Mouse (Mus musculus): ENCODE measurements around the gene Foxn1.

Foxn1 gene

DNA sequence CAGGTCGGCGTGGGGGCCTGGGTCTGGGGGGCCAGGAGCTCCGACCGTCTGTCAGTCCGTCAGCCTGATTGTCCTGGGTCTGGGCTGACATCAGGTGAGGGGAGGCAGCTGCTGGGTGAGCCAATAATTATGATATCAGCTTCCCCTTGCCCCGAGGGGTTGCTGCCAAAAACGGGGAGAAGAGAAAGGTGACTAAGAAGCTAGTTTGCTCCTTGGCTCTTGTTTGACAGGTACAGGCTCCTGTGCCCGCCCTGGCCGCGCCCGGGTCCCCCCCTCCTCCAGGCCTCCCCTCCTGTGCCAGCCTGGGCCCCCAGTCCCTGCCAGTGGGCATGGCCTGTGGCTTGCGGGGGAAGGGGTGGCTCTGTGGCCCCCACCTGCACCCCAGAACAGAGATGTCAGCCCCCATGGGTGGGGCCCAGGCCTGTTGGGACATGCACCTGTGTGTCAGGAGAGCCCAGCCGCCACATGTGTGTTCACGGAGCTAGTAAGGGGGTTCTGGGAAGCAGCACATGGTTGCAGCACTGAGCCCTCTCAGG lies at the start of gene Foxn1:
Gene Foxn1 (minus strand): TSS at position 51 of the 536 bp plus-strand sequence.
- no peak for DNase-seq (ENCODE audit: low read depth, low spot score)

DNA sequence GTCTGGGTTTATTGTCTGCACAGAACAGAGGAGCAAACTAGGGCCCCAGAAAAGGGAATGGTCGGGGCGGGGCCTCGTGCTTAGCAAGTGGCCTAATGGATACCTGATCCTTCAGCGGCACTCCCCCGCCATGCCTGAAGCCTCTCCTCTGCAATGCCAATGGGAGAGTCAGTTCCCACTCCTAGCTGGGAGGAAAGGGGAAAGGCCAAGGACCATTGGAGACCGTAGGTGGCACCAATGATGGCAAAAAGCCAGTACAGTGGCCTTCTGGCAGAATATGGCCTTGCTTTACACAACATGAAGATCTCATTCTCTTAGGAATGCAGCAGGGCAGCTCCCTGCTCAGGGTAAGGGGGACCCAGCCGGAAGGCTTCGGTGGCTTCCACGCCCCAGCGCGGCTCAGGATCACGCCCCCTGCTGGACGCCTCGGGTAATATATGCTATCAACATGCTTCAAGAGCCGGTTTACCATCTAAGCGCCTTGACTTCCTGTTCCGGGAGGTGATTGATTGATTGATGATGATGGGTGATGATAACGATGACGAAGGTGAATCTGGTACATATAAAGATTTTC lies 49.5 kb upstream of the Foxn1 start:
- DNase-seq (ENCODE audit: low read depth, low spot score) = peak; percentile 85

DNA sequence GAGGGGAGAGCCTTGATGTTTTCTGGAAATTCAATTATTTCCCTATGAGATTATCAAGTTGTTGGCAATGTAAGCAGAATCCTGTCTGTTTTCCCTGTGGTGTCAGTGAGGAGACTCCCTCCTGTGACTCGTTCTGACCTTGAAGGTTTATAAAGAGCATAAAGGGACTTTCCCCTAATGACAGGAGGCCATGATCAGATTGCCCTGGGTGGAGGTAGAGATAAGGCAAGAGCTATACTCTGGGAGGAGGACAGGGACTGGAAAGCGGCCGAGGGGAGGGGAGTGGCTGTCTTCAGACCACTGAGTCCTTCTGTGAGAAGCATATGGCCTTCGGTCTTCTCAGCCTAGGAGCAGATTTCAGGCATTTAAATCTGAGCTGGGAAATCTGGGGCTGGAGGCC lies 47.7 kb upstream of the Foxn1 start:
- DNase-seq (ENCODE audit: low read depth, low spot score) = no peak

DNA sequence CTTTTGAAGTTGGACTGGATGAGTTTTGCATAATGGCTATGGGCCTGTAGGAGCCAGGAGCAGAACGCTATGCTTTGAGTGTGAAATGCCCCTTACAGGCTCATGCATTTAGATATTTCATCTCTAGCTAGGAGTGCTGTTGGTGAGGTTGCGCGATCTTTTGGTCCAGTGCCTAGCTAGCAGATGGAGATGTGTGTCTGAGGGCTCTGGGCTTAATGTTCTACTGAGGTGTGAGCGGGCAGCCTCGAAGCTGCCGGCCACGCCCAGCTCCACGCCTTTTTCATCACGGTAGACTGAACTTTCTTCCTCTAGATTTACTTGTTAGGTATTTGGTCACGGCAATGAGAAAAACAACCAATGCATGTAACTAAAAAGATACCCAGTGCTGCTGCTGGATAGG lies 44.8 kb upstream of the Foxn1 start:
- no peak for DNase-seq (ENCODE audit: low read depth, low spot score)

DNA sequence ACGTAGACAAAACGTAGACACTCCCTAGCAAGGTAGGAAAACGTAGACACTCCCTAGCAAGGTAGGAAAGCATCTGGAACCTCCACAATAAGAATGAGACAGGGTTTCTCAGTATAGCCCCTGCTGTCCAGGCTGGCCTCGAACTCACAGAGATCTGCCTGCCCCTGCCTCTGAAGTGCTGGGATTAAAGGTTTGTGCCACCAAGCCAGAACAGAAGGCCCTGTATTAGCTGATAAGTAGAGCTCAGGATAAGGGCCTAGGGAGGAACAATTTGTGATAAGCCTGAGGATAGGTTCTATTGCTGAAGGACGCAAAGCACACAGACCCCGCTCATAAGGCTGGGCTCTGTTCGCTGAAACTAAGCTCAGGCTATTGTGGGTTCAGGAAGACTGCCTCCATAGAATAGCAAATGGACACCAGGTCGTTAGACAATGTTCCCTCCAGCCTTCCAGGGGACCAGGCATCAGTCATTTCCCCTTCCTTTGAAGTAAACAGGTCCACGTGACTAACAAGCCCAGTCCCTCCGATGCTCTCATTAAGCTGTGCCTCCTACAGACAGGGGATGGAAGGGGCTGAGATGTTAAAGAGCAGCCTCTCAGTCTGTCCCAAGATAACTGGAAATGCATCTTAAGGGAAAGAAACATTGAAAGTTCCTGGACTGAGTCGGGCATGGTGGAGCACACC lies 44.0 kb upstream of the Foxn1 start:
- no peak for DNase-seq (ENCODE audit: low read depth, low spot score)

DNA sequence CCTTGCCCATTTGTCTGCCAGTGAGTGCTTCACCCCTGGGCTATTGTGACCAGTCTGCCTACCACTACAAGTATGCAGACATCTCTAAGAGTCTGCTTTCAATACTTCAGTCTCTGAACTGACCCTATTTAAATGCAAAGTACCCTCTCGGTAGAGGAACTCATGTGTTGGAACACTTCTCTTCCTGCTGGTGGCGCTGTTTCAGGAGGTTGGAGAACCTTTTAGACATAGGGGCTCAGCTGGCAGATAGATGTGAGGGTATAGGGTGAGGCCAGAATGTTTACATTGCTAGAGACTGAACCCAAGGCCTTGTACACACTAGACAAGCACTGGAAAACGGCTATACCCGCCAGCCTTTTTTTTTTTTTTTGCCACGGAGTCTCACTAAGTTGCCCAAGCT lies 42.0 kb upstream of the Foxn1 start:
- peak; percentile 47 for DNase-seq (ENCODE audit: low read depth, low spot score)

DNA sequence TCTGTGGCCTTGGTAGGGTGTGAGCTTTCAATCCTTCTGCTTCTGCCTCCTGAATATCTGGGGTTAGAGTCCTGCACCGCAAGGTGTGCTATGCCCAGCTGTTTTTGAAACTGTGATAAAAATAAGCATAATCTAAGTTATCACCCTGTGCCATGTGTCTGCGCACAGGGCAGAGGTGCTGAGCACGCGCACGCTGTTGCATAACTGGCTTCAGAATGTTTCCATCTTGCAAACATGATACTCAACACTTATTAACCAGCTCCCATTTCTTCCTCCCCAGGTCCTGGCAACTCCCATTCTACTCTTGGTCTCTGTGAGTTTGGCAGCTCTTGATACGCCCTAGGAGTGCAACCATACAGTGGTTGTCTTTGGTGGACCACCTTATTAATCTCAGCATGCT lies 41.3 kb upstream of the Foxn1 start:
- DNase-seq (ENCODE audit: low read depth, low spot score) = no peak

DNA sequence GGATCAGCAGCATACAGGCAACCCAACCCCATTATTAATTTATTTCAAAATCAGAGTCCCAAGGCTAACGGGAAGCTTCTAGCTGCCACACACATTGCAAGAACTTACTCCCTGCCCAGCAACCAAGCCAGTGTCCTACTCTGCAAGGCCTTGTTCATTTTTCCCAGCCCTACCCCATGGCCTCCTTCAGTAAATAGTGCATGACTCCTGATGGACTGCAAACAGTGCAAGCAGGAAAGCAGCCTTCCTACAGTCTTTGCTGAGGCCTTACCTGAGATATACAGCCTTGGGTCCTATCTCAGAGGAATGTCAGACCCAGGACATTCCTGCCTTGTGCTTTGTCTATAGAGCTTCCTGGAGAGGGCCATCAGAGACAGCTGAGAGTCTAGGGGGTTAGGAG lies 39.2 kb upstream of the Foxn1 start:
- DNase-seq (ENCODE audit: low read depth, low spot score) = no peak

DNA sequence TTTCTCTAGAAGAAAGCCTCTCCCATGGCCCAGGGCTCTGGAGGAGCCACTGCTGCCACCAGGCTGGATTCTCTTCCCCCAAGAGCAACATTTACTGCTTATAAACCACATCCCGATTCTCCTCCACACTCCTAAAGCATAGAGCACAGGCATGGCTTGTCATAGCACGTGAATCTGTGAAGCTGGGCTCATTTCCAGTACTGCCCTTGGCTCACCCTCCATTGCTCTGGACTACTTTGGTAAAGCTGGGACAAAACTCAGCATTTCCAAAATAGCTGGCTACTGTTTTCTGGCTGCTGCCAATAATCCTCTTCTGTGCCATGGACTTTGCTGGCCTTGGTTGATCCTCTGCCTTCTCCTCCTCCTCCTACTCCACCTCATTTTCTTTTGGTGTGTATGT lies 38.0 kb upstream of the Foxn1 start:
- no peak for DNase-seq (ENCODE audit: low read depth, low spot score)

DNA sequence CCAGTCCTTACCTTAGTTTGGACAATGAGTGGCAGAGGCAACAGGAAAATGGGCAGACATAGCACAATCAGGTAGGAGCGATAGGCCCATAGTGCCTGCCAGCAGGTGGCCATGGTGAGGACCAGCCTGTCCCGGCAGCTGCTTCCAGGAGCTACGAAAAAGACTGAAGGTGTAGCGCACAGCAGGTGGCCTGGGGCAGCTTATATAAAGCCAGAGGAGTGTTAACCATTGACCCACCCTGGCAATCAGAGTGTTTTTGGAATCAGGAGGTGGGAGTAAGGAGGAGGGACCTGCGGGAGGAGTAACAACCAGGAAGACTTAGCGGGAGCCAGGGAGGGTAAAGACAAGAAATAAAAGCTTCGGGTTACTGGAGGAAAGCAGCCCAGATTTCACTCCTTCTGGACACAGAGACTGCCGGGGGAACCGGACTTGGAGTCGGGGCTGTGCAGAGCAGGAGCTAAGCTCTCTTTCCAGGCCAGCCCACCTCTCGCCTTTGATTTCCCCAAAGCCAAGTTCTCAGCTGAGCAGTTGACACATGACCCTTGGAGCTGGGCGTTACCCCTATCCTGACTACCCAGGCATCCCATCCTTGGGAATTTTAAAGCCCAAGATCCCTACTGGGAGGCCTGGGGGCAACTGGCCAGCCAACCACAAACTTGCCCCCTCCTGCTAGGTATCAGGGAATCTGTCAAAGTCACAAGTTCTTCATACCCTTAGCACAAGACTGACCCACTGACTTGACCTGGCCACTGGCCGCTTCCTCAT lies 35.9 kb upstream of the Foxn1 start, which contains the start of gene Slc13a2:
Gene Slc13a2 (minus strand): TSS at position 163 of the 765 bp plus-strand sequence.
- no peak for DNase-seq (ENCODE audit: low read depth, low spot score)

DNA sequence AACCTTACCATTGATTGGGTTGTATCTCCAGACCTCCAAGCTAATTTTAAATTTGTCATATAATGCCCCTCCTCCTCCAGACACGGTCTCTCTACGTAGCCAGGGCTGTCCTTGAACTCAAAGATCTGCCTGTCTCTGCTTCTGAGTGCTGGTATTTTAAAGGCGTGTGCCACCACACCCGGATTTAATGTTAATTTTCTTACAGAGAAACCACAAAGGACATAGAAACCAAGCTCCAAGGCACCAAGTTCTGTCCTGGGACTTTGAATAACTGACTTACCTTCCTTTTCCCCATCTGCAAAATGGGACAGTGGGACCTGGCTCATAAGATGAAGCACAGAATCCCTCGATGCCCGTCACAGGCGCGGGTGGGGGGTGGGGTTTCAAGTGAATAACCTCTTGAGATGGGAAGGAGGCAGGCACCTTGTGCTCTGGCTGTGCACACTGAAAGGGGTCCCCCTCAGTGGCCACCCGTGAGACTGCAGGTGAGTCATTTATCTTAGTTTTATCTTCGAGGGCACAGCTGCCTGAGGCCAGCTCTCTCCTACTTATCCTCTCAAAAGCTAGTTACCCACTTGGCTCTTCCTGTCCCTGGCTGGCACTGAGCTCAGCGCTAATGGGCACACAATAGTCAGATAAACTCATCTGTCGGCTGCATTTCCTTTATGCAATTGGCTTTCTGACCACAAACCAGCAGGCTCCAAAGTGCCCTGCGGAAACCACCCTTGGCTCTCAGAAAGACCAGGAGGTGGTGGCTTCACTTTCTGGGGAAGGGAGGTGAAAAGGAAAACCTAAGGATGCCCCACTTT lies 35.0 kb upstream of the Foxn1 start:
- DNase-seq (ENCODE audit: low read depth, low spot score) = no peak

DNA sequence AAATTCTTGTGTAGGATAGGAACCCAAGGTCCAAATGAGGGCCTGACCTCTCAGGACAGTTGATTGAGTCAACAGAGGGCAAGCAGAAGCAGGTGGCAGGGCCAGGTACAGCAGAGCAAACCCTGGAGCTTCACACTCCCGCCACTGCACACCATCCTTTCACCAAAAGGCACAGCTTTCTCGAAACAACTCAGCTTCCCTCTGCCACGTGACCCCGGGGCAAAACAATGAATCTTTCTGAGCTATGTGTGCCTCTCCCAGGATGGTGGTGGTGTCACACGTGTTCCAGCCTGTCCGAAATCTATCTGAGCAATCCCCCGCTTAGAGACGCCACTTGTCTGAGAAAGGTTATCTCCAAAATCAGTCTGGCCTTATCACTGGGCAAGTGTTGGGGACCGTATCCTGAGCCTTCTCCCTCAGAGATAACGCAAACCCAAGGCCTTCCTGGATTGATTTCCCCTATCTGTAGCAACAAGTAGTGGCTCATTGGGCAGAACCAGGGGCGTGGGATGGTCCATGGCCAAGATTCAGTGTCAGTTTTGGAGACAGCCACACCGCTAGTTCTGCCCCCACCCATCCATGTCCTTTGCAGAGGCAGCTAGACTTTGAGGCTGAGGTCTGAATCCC lies 34.0 kb upstream of the Foxn1 start:
- DNase-seq (ENCODE audit: low read depth, low spot score) = no peak

DNA sequence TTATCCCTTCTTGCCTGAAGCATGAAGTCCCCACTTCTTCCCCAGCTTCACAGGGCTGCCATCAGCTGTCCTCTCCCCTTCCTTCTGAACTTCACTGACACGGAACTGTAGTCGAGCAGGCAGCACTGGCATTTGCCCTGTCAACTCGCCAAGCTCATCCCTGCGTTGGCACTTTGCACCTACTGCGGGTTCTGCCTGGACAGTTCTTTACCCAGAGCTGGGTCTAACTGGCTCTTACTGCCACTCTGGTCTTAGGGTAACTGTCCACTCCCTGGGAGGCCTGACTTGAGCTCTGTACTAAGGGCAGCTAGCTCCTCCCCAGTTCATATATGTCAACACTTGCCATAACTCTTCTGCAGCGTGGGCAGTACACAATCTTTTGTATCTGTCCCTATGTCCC lies 30.5 kb upstream of the Foxn1 start:
- DNase-seq (ENCODE audit: low read depth, low spot score) = no peak

DNA sequence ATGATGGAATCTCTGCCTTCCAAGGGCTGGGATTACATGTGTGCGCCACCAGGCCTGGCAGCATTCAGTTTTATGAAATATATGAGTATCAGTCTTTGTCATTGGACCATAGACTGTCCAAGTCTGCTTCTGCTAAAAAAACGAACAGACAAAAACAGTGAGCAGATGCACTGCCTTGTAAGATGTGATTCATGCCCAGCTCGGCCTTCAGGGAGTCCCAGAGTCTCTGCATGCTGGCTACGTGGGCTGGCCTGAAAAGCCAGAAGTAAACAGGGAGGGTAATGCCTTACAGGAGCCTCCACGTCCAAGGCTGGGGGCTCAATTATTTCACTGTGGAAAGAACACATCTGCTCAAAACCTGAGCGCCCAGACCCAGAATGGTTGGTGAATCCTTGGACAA lies 26.5 kb upstream of the Foxn1 start:
- DNase-seq (ENCODE audit: low read depth, low spot score) = no peak

DNA sequence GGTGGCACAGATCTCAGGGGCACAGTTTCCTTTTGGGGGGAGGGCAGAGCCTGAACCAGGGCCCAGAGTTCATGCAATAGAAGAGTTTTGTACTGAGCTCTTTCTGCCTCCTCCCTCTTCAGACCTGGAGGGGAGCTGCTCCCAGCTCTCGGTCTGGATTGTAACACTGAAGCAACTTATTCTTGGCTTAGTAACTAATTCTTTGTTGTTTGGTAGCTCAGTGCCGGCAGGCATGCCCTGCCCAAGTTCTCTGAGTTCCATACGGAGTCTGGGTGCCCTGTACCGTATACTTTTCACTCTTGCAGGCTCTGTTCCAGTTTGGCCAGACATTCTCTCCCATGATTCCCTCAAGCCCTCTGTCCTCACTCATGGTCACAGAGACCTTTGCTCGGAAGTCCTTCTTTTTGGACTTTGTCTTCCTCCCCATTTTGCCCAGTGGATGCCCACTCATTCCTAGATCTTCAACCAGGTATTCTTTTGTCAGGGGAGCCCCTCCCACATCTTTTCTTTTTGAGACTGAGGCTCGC lies 26.0 kb upstream of the Foxn1 start:
- DNase-seq (ENCODE audit: low read depth, low spot score) = no peak

DNA sequence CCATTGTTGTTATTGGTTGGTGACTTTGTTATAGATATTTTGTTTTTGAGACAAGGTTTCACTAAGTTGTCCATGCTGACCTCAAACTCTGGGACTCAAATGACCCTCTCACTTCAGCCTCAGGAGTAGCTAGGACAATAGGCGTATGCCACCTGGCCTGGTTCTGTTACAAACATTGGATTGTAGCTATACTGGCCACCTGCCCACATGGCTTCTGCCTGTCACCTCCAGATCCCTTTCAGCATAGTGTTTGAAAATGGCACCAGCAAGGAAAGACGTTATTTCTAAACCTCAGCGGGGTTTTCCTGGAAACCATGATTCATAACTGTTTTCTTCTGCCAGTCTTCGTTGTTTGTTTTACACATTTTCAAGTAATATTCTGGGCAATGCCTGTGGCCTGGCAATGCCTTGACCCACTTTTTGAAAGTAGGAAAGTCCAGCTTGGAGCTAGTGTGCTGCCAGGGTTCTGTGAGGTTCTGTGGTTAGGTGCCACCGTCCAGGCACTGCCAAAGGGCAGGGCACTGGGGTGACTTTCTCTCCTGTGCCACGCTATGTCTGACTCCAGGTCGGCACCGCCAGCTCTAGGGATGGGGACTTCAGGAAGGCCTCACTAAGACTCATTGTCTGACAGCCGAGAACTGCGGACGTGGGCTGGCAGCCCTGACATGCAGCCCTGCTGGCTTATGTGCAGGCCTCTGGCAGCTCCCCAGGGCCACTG lies 25.4 kb upstream of the Foxn1 start:
- DNase-seq (ENCODE audit: low read depth, low spot score) = no peak

DNA sequence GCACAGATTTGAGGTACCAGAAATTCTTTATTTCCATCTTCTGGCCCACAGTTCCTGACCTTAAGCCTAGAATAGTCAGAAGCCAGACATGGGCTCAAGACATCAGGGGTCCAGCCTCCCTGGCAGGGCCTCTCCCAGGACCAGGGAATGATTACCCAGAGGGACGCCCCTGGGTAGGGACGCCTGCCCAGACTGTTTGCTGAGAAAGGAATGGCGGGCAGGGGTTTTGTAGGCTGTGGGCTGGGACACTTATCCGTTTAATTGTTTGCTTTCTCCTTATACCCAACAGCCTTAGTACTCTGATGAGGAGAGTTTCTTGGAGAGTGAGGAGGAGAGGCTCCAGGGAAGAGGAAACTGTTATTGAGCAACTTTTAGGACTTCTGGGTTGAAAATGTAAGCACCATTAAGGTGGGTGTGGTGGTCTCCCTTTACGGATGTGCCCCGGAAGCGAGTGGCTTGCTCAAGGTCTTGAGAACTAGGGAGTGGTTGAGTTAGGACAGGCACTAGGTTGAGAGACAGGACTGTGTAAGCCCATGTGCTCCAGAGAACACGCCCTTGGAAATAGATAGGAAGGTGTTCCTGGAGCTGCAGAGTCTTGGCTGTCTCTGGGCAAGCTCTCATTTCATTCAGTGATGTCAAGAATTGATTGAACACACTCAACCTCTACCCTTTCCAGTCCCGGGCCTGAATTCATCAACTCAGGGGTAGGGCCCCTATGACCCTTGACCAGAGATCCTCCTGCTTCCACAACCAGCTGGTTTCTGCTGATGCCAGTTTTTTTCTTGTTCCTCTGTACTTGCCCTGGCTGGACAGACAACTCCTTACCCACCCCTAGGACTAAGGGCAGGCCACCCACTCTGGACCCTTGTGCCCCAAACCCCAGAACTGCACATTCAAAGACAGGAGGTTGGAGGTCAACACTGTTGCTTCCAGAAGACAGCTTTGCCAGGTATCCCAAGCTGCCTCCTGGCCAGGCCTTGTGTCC lies 22.2 kb upstream of the Foxn1 start:
- DNase-seq (ENCODE audit: low read depth, low spot score) = no peak

DNA sequence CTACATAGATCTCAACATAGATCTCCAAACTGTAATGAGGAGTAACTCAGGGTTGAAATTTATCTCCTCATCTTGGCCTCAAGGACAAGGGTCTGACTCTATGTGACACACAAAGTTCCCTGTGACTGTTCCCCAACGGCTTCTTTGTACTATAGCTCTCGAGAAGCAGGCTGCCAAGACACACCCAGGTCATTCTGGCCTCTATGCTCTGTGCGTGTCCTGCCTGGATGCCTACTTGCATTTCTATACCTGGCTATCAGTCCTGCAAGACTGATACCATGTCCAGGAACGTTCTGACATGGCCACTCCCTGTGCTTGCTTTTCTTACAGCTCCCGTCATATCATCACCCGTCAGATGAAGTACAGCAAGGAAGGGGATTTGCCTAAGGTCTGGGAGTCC lies 15.7 kb upstream of the Foxn1 start:
- DNase-seq (ENCODE audit: low read depth, low spot score) = no peak

DNA sequence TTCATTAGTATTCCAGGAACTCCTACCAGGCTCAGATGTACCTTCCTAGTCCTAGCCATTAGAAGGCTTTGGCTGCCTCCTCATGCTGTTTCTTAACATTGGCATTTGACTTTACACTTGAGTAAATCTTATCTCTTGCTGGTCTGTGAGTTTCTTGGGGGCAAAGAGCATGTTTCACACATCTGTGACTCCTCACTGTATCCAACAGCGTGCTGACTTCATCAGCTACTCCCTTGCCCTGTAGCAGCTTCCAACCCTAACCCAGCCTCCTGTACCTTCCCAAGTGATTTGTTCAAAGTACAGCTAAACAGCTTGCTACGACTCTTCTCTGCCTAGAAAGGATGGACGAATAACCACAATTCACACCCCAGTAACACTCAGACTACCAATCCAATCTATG lies 15.1 kb upstream of the Foxn1 start:
- DNase-seq (ENCODE audit: low read depth, low spot score) = no peak
